Mouse (Mus musculus): Measurements from ENCODE around the gene Isoc2b.

GRCm38 (mm10) chr7:4906466-4906950 lies 36.5 kb upstream of the Isoc2b start, which contains the start of gene Gm36210:
- TF ChIP-seq CTCF (IDR thresholded peaks at IDR 0.05; ENCODE audit: low read depth) = no peak
- no peak for TF ChIP-seq EP300 (IDR thresholded peaks at IDR 0.05; ENCODE audit: low read depth)

Data from liver, embryonic 14.5 days (tissue).